Mouse (Mus musculus): Measurements from ENCODE around the gene Gm28490. TPM values are rescaled to one million over a fixed set of nuclear protein-coding genes. Genes with fewer than 3 reads are reported as not detected.
"Not testable (repeated sequence)": the region's sequence is repeated elsewhere in the genome, so short reads cannot be mapped to it uniquely, and the experiment has no call there.

Gm28490 gene
- not detected for total RNA-seq (2021)
- long read RNA-seq, experiment 1 = 0 reads
- long read RNA-seq, experiment 2 = 0 reads

DNA sequence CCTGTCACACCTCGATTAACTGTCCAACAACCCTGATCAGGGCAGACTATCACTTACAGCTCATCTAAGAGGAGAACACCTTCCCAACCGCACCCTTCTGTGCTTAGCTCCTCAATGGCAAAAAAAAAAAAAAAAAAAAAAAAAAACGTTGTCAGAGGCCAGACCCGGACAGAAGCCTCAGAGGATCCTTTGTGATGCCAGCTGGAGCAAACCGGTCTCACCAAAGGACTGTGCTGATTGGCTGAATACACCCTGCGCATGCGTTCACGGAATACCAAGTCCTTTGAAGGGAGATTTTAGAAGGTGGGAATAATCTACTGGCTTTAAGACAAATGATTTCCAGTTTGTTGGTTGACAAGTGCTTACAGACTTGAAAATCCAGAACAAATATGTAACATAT lies at the start of gene Gm28490:
Gene Gm28490 (minus strand): TSS at position 101 of the 400 bp plus-strand sequence.
- DNase-seq = not testable (repeated sequence)
